Mouse (Mus musculus) layer of hippocampus, adult 9-10 months (tissue): ENCODE results near the gene Sun2.

Experiments used
- DNase-seq: peaks from one replicate; pipeline ENCODE4 v3.0.0; 2022; ENCODE audit warnings: low spot score

Sun2 gene

DNA sequence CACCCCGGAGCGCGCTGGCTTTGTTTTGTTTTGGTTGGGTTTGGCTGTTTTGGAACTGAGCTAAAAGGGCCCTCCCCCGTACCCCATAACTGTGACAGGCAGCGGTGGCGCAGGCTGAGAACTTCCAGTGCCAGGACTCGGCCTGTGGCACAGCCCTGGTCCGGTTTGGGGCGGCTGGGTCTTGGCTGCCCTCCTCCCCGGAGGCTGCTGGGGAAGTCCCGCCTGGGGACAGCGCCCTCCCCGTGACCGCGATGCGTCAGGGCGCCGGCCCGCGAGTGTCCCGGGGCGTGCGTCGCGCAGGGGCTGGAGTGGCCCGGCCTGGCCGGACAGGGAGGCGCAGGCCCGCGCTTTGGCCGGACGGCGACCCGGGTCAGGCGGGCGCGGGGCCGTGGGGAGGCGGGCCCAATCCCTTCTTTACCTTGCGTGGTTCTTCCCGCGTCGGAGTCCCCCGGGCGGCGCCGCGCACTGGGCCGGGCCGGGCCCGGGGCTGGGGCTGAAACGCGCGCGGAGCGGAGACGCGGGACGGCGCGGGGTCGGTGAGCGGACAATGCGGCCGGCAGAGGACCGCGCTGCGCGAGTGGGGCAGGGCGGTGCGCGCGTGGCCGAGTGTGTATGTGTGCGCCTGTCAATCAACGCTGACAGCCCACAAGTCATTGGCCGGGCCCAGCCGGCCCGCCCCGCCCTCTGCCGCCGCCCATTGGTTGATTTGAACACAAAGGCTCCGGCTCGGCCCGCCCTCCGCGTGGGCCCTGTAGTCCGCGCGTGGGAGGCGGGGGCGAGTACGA, at the start of gene Sun2:
Sun2 (minus strand) TSS at position 616 of the 785 bp plus-strand sequence.
- peak; percentile 79 for DNase-seq

DNA sequence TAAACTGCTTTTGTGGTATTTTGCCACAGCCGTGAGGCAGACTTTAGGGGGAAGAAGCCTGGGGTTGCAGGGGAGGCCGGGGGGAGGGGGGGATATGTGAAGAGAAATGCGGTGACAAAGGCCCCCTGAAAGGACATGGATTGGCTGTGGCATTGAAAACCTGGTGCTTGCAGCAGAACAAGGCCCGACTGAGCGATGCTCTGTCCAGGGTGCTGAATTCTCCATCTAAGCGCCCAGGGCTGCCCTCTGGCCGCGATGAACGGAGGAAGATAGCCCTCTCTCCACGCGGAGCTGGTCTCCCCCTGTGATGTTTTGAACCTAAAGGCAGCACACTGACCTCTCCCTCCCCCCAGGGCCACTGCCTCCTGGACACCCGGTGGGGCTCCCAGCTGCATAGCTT, 49.2 kb upstream of the Sun2 start:
- DNase-seq, result no peak

DNA sequence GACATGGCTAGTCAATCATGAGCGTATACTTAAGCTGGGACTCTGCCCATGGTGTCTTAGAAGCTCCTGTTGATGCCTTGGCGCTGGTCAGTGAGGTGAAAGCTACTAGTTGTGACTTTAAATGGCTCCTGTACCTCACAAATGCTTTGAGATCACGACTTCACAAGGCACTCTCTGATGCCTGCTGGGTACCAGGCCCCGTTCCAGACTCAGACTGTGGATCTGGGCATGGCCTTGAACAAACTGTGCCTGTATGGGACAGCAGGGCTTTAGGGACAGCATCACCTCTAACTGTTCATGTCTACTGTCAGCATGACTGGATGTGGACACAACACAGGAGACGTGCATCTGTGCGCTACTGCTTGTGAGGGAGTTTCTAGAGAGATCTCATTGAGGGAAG, 48.6 kb upstream of the Sun2 start:
- DNase-seq, result no peak

DNA sequence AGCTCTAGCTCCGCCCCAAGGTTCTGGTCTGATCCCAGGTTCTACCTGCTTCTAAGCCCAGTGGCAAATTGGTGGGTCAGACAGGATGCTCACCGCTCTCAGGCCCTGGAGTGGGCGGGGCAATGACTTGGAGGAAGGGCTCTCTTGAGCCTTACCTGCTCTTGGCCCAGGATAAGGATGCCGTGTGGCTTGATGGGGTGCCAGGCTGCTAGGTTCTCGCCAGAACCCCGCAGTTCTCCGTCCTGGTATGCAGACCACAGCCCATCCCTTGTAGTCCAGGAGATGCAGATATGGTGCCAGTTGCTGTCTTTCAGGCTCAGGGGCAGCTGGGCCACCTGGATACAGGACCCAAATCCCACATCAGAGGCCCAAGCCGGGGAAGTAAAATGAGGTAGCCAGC, 47.8 kb upstream of the Sun2 start:
- DNase-seq, result no peak

- DNase-seq, result no peak
Observed at GRCm38 (mm10) chr15:79787815-79788214, 45.5 kb upstream of the Sun2 start.

DNA sequence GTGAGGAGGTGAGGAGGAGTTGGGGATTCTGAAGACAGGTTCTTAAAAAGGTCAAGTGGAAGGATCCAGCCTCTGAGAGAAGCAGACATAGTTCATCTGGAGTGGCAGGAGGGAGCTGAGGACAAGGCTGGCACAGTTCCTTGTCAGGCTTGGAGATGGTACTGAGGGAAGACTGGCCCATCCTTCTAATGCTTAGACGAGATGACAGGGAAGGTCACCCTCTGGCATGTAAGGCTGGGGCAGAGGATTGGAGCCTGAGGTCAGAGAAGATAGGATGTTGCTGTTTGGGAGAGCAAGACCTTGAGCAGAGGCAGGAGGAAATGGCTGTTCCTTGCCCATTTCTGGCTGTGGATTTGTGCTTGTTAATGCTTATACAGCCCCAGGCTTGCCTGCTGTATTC, 42.7 kb upstream of the Sun2 start:
- no peak for DNase-seq

DNA sequence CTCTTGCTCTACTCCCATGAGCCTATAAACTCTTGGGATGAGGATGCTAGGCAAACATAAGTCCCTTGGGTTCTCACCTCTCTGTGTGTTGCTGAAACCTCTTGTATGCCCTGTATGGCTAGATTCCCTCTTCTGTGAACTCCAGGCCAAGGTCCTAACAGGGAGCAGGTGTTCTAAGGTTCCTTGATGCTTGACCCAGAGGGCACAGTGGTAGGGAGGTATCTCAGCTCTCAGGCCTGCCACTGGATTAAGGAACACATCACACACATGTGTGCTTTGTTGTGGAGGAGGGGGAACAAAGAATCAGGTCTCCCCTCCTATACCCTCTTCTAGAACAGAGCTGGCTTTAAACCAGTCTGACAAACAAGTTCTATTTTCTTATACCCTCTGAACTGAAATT, 35.4 kb upstream of the Sun2 start, which contains the start of gene Dnal4:
Dnal4 (minus strand) TSS at position 101 of the 400 bp plus-strand sequence.
- no peak for DNase-seq

GRCm38 (mm10) chr15:79775662-79776061, 33.3 kb upstream of the Sun2 start:
- DNase-seq, result no peak

- peak; percentile 96 for DNase-seq
Observed at GRCm38 (mm10) chr15:79774117-79775027, 32.0 kb upstream of the Sun2 start.

- no peak for DNase-seq
Observed at GRCm38 (mm10) chr15:79770629-79771240, 28.4 kb upstream of the Sun2 start.

DNA sequence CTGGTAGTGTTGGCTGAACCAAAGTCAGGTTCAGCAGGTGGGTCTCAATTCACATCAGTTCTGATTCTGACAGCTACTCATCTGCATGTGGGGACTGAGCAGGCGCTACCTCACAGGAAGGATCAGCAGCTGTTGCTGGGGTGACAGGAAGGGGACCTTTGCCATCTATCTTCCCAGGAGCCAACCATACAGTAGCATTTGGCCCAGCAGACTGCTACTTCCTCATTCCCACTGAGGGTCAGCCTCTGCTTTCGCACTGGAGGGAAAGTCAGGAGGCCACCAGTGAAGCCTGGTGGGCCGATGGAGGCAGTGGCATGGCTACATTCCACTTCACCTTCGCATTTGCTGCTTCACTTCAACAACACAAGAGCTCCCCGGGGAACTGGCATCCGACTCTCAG, 26.0 kb upstream of the Sun2 start:
- no peak for DNase-seq

DNA sequence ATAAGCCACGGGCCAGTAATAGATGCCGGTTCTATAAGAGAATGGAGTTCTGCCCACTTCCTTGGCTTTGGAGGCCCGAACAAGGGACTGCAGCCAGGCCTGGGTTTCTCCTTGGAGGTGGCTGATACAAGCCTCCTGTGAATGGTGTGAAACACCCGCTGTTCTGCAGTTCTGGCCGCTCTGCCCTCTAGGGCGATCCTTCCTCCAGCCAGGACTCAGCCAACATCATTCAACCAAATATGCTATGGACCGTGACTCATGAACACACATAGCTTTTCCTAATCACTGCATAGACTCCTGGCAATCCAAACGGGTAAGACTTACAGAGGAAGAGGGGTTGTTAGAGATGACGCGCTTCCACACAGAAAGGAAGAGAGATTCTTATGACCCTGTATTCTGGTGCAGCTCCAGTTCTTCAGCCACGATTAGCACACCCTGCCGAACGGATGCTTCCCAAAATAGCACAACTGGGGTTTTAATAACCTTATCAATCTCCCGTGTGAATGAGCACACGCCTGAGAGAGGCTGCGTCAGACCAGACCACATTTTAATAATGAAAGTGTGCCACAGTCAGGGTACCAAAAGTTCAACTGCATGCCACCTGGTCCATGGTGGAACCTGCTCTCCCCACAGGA, 25.1 kb upstream of the Sun2 start:
- DNase-seq, result no peak

DNA sequence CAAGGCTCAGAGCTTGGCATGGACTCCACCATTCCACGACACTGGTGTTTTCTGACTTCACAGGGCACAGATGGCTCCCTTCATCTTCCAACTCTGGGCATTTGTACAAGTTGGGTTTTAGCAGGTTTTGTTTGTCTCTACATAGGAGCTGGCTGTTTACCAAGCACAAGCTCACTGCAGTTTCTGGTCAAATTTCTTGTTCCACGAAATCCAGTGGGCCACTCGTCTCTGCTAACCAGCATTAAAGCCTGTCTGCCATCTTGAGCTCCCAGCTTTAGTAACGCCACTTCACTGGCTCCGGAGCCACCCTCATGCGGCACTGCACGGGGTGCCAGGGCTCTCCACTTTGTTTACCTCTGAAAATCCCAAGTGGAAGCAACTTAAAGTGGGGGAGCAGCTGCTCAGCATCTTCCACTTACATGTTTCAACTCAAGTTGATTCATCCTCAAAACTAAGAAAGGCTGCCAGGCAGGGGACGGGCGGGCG, 24.3 kb upstream of the Sun2 start:
- DNase-seq, result no peak

DNA sequence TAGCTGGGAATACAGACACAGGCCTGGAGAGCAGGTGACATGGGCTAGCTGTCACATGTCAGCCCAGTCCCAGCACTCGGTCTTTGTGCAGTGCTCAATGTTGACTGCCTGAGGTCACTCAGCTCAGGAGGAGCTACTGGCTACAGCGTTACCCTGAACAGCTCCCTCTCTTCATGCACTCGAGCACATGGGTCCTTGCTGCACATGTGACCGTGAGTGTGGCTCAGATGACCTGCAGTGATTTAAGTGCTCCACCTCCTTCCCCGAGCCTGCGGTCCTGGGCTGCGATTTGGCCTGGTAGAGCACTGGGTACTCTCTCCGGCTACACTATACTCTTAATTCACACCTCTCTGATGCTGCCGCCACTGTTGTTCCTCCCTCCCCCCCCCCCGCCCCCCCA, 23.8 kb upstream of the Sun2 start:
- no peak for DNase-seq

DNA sequence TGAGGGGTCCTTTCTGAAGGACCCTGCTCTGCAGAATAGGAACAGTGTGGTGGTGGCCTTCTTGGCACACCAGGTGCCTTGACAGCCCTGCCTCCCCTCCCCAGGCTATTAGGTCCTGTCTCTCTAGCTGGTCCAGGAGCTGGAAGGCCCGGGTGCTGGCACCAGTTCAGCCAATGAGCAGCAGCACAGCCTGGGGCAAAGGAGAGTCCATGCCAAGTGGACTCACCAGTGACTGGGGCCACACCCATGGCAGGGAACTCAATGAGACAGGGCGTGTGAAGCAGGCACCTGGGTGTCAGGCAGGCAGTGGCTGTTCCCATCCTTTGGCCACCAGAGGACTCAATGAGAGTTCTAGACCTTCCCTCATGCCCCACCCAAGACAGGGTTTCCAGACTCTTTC, 23.0 kb upstream of the Sun2 start:
- no peak for DNase-seq

- DNase-seq, result peak; percentile 48
Observed at GRCm38 (mm10) chr15:79764539-79765267, 22.4 kb upstream of the Sun2 start.

DNA sequence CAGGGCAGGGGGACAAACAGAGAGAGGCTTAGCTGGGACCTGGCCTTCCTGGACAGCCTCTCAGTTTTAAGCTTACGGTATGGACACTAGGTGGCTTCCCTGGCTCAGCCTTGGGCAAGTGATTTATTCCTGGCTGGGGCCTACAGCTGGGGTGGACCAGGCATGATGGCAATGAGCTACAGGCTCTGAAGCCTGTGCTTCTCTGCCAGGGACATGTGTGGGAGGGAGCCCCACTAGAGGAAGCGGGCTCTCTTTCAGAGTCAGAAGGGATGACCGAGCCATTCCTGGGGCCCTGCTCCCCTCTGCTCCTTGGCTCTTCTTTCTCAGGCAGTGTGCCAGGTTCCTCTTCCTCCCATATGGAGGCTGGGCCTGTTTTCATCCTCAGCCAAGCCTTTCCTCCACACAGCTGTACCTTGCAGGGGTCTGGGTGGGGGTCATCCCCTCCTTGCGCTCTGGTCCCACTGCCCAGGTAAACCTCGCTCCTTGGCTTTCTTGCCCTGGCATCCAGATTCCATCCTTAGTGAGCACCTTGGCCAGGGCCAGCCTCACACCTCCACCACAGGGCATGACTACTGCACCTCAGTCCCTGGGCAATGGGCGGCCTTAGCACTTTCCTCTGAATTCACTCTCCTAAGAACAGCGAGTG, 21.4 kb upstream of the Sun2 start:
- DNase-seq, result no peak

DNA sequence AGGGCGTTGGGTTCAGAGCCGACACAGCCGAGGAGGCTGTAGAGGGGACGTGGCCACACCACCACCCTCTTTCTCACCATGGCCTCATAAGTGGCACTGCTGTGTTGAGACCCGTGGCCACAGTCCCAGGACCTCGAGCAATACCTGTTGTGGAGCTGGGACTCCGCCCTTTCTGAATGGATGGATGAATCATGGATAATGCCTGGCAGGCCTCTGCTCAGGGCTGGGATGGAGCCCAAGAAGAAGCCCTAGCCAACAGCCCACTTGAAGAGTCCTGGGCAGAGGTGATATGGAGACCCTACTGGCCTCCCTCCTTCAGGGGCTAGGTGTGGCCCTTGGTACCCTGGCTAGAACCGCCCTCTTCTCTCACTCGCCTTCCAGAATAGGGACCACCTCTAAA, 20.7 kb upstream of the Sun2 start:
- DNase-seq, result no peak

DNA sequence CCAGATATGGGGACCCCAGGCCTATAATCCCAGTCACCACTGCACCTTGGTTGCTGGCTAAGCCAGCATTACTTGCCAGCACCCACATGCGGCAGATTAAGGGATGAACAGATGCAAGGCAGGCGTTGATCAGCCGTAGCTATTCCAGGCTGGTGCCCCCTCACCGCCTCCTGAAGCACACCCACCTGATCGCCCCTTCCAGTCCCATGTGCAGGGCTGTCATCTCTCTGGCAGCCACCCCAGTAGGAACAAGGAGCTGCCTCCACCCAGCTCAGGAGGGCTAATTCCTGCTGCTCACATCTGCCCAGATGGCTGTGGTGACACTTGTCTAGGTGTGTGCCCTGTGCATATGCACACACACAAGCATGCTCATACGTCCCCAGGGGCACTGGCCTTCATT, 18.6 kb upstream of the Sun2 start:
- DNase-seq, result no peak

DNA sequence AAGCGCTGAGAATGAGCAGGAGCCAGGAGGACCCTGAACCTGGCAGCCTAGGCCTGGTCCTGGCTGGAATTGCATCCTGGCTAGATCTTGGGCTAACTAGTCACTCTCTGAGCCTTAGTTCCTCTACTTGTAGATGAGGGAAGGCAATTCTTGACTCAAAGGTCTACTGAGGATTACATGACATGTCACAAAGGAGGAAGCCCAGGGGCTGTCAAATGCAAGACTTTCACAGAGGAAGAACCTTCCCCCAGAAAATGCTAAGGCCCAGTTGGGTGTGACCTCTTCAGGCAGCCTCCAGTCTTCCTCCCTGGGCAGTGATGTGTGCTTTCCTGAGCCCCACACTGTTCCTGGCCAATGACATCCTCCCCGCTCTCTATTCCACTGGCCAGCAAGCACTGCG, 14.8 kb upstream of the Sun2 start:
- DNase-seq, result no peak
